Mouse (Mus musculus) gastrocnemius, postnatal 25 days (tissue): ENCODE measurements at regions not wholly inside any gene's neighbourhood (a gene's known extent, or its start where the extent isn't known, plus 50 kb on each side); places are given as distances from the start of the nearest gene placed in this dataset.

ENCODE experiments used
- DNase-seq: peaks from one replicate; pipeline ENCODE4 v3.0.0; 2022
- microRNA-seq, 2 experiments: library from miRNA; unstranded; fragments of <30 nt; microRNA quantifications; one replicate each; pipeline ENCODE4 v1.2.0; 2021; ENCODE audit warnings: borderline replicate concordance in 2 of 2

GRCm38 (mm10) chr5:64747461-64747860 lies 55.7 kb upstream of the Klf3 start:
- no peak for DNase-seq

- DNase-seq: no peak
Measured at GRCm38 (mm10) chr5:64749415-64750166, 53.6 kb upstream of the Klf3 start.

DNA sequence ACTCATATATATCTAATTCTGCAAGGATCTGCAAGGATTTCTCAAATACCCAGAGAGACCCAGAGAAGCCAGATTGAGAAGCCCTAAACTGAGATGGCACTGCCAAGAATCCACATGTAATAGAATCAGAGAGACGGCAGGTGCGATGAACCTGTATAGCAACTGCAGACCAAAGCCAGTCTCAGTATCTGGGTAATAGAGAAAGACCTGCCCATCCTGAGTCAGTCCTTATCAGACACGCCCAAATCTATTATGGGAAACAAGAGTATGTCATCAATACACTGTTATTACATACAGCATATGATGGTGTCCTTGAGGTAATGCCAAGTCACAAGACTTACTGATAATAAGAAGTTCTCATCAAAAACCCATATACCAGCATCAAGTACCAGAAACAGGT lies 52.8 kb upstream of the Klf3 start:
- DNase-seq: no peak

GRCm38 (mm10) chr5:64750976-64751656 lies 52.1 kb upstream of the Klf3 start:
- no peak for DNase-seq

DNA sequence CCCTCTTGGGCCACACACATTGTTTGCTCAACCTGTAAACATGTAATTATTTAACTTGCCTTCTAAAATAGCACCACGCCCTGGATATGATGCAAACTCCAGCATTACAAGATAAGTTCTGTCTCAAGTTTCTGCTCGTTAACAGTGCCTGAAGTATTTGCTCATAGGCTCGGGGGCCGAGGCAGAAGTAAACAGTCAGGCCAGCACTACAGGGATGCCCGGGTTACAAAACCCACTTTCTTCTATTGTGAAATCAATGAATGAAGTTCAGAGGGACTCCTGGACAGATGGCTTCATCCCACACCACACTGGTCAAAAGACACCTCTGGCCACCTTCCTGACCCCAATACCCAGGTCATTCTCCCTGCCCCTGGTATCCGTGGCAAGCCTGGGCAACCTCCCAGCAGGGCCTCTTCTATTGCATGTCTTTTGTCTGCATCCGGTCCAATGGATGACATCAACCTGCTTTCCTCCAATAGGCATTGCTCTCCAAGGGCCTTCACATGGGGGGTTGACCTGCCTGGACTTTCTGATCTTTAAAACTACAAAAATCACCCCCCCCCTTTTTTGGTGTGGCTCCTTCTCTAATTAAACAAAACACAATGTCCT lies 49.9 kb upstream of the Klf3 start:
- no peak for DNase-seq

Small RNA genes in the stretch of these regions (microRNA-seq; reads per million reads assigned to microRNA genes)
- gene Gm25306: 0 reads per million in 2 experiments
